Mouse (Mus musculus) olfactory bulb, adult 2 months (tissue): ENCODE results near the gene Mllt6.

Experiments
- CTCF ChIP-seq: fragments of 200-500 bp; IDR thresholded peaks from 2 replicates; pipeline ENCODE4 v1.5.1; 2012; ENCODE audit warnings: low read depth, mild to moderate bottlenecking, low read length, moderate library complexity; ENCODE audit not compliant: insufficient read depth
- POLR2A ChIP-seq: fragments of 200-500 bp; IDR thresholded peaks from 2 replicates; pipeline ENCODE4 v1.6.1; 2012; ENCODE audit warnings: mild to moderate bottlenecking, low read depth, low read length, moderate library complexity; ENCODE audit not compliant: insufficient read depth

DNA sequence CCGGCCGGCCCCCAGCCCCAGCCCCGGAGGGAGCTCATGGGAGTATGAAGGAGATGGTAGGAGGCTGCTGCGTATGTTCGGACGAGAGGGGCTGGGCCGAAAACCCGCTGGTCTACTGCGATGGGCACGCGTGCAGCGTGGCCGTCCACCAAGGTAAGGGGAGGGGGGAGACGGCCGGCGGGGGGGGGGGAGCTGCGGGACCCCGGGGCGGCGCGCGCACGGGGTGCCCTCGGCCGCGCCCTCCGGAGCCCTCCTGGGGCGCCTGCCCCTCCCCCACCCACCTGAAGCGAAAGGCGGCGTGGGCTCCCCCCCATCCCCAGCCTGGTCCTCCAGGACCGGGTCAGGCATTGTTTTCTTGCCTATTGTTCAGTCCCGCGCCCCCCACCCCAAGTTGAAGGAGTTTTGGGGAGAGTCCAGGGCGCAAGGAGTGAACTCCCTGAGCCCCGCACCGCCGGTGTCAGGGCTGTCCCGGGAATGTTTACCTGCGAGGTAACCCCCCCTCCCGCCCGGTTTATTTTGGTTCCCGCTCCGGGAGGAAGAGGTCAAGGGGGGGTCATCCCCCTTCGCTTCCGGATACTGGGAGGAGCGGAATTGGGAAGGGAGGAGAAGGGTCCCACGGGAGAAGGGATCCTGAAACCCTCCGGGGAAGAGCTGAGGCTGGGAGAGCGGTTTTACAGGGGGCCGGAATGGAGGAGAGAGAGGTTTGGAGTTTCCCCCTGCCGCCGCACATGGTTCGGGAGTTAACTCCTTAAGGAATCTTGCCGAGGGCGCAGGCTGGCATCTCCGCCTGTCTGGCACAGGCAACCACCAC is 519 bp downstream of the Mllt6 start:
- TF ChIP-seq CTCF, result no peak
- TF ChIP-seq POLR2A, result no peak
